Mouse (Mus musculus) limb, embryonic 15.5 days (tissue): ENCODE measurements around the gene Gsto2. TPM values are rescaled to one million over a fixed set of nuclear protein-coding genes. Genes with fewer than 3 reads are reported as not detected.

Source experiments
- ATAC-seq: fragments of 200-750 bp; cut with Nextera tagmentation; 2 replicates; pipeline ENCODE4 v1.8.0; 2017; ENCODE audit warnings: low read depth, moderate TSS enrichment; ENCODE audit not compliant: insufficient number of reproducible peaks, low FRiP score, low TSS enrichment
- H3K27ac ChIP-seq: fragments of 300-500 bp; sonication (generic); 2 replicates; pipeline ENCODE4 v1.5.1; 2015; ENCODE audit warnings: moderate library complexity, mild to moderate bottlenecking, inconsistent platforms
- H3K27me3 ChIP-seq: fragments of 300-500 bp; sonication (generic); 2 replicates; pipeline ENCODE4 v1.6.1; 2015; ENCODE audit warnings: inconsistent platforms
- H3K36me3 ChIP-seq: fragments of 300-500 bp; sonication (generic); 2 replicates; pipeline ENCODE4 v1.6.1; 2015; ENCODE audit warnings: inconsistent platforms
- H3K4me1 ChIP-seq: fragments of 300-500 bp; sonication (generic); 2 replicates; pipeline ENCODE4 v1.6.1; 2015; ENCODE audit warnings: inconsistent platforms
- H3K4me2 ChIP-seq: fragments of 300-500 bp; sonication (generic); 2 replicates; pipeline ENCODE4 v1.6.1; 2015; ENCODE audit warnings: mild to moderate bottlenecking, inconsistent platforms
- H3K4me3 ChIP-seq: fragments of 300-500 bp; sonication (generic); 2 replicates; pipeline ENCODE4 v1.5.1; 2015; ENCODE audit warnings: mild to moderate bottlenecking, inconsistent platforms
- H3K9ac ChIP-seq: fragments of 300-500 bp; sonication (generic); 2 replicates; pipeline ENCODE4 v1.6.1; 2015; ENCODE audit warnings: inconsistent platforms
- H3K9me3 ChIP-seq: fragments of 300-500 bp; sonication (generic); 2 replicates; pipeline ENCODE4 v1.6.1; 2016; ENCODE audit warnings: inconsistent platforms
- WGBS: fragments of 180-500 bp; shearing (Covaris S2); methylation state at CpG from one replicate; pipeline ENCODE4 v1.1.7; 2015; 5-methylcytosine and 5-hydroxymethylcytosine counted together
- polyA plus RNA-seq: library from polyadenylated mRNA; unstranded; fragments of >200 nt; fragmentation: Nextera tagmentation; extraction: Ambion mirVana; gene quantifications from 2 replicates; pipeline ENCODE4 v1.2.1, GENCODE M21; 2015

Gene Gsto2
- polyA plus RNA-seq, 1 experiment from 2014 or later: 1.1 TPM

- no peaks in the 10 kb centered on the region for H3K27me3 ChIP-seq
- H3K4me2 ChIP-seq: no peak overlapping the region
- ATAC-seq: no peak
- no peaks in the 10 kb centered on the region for H3K9me3 ChIP-seq
- H3K9ac ChIP-seq: no peak overlapping the region
- no peak overlapping the region for H3K27ac ChIP-seq
- H3K36me3 ChIP-seq: peaks cover 12% of the 10 kb centered on the region; the same call in 1 of the 2 replicates
- peaks cover 43% of the 10 kb centered on the region for H3K4me1 ChIP-seq
- 92% methylated on average over 4 of the region's 4 CpGs for WGBS
- H3K4me3 ChIP-seq: no peak overlapping the region
These were observed 48.9 kb downstream of the Gsto2 start for GRCm38 (mm10) chr19:47914191-47914590.

GRCm38 (mm10) chr19:47915251-47915650 lies 49.9 kb downstream of the Gsto2 start:
- Histone ChIP-seq H3K4me2 (no peak overlapping the region), H3K27me3 (no peaks in the 10 kb centered on the region), H3K9me3 (no peaks in the 10 kb centered on the region), H3K9ac (no peak overlapping the region), H3K27ac (no peak overlapping the region), H3K36me3 (peaks cover 12% of the 10 kb centered on the region; the same call in 1 of the 2 replicates), H3K4me1 (peaks cover 39% of the 10 kb centered on the region), H3K4me3 (no peak overlapping the region)
- 78% methylated on average over 4 of the region's 4 CpGs for WGBS
- no peak for ATAC-seq

GRCm38 (mm10) chr19:47917396-47917795 lies 52.1 kb downstream of the Gsto2 start:
- H3K9me3 ChIP-seq: no peaks in the 10 kb centered on the region
- peak overlapping the region; percentile 68 for H3K4me2 ChIP-seq
- H3K4me1 ChIP-seq: peaks cover 30% of the 10 kb centered on the region
- no peak overlapping the region for H3K27ac ChIP-seq
- ATAC-seq: no peak
- no peaks in the 10 kb centered on the region for H3K27me3 ChIP-seq
- H3K36me3 ChIP-seq: no peaks in the 10 kb centered on the region
- H3K9ac ChIP-seq: no peak overlapping the region
- peak overlapping the region; percentile 70 for H3K4me3 ChIP-seq
- 21% methylated on average over 4 of the region's 4 CpGs for WGBS

- Histone ChIP-seq H3K27ac (peak overlapping the region; percentile 98), H3K36me3 (no peaks in the 10 kb centered on the region), H3K9me3 (no peaks in the 10 kb centered on the region), H3K27me3 (no peaks in the 10 kb centered on the region), H3K9ac (0 out of 2 replicates have a peak overlapping the region, but pooled peaks have one; percentile 68), H3K4me3 (peak overlapping the region; percentile 70), H3K4me2 (peak overlapping the region; percentile 68), H3K4me1 (peaks cover 30% of the 10 kb centered on the region)
- WGBS: 10% methylated on average over 9 of the region's 9 CpGs
- no peak for ATAC-seq
These were observed 52.7 kb downstream of the Gsto2 start for GRCm38 (mm10) chr19:47918016-47918415.

GRCm38 (mm10) chr19:47918455-47919101 lies 53.2 kb downstream of the Gsto2 start:
- peak overlapping the region; percentile 68 for H3K4me2 ChIP-seq
- H3K9ac ChIP-seq: peak overlapping the region; percentile 68
- H3K4me3 ChIP-seq: peak overlapping the region; percentile 70
- H3K27me3 ChIP-seq: no peaks in the 10 kb centered on the region
- H3K4me1 ChIP-seq: peaks cover 30% of the 10 kb centered on the region
- H3K9me3 ChIP-seq: no peaks in the 10 kb centered on the region
- peak overlapping the region; percentile 98 for H3K27ac ChIP-seq
- no peak for ATAC-seq
- H3K36me3 ChIP-seq: no peaks in the 10 kb centered on the region
- WGBS: under 1% methylated on average over 29 of the region's 29 CpGs

GRCm38 (mm10) chr19:47919126-47919965 lies 54.0 kb downstream of the Gsto2 start, which contains the start of the genes Cfap43 and Itprip:
Gene Cfap43, minus strand, starts transcription at chr19:47919287.
Gene Itprip, minus strand, starts transcription at chr19:47919299.
- ATAC-seq: peak; percentile 81
- H3K27ac ChIP-seq: peak within 1 kb of the TSS; percentile 98
- WGBS: under 1% methylated on average over 47 of the region's 48 CpGs

GRCm38 (mm10) chr19:47919966-47920375 lies 54.6 kb downstream of the Gsto2 start:
- no peaks in the 10 kb centered on the region for H3K27me3 ChIP-seq
- under 1% methylated on average over 8 of the region's 8 CpGs for WGBS
- 0 out of 2 replicates have a peak, but pooled peaks have one; percentile 11 for ATAC-seq
- H3K36me3 ChIP-seq: no peaks in the 10 kb centered on the region
- peak overlapping the region; percentile 98 for H3K27ac ChIP-seq
- H3K4me2 ChIP-seq: peak overlapping the region; percentile 68
- H3K9ac ChIP-seq: no peak overlapping the region; the same call in 1 of the 2 replicates
- H3K4me3 ChIP-seq: peak overlapping the region; percentile 70
- H3K9me3 ChIP-seq: no peaks in the 10 kb centered on the region
- peaks cover 30% of the 10 kb centered on the region for H3K4me1 ChIP-seq

More at GRCm38 (mm10) chr19:47919126-47919965, 54.0 kb downstream of the Gsto2 start, which contains the start of the genes Cfap43 and Itprip:
- Histone ChIP-seq H3K4me3 (peak within 1 kb of the TSS; percentile 70), H3K27me3 (no peaks in the 10 kb centered on the region), H3K9me3 (no peaks in the 10 kb centered on the region), H3K36me3 (no peaks in the 10 kb centered on the region), H3K9ac (peak within 1 kb of the TSS; percentile 68), H3K4me1 (peaks cover 30% of the 10 kb centered on the region), H3K4me2 (peak within 1 kb of the TSS; percentile 68)

- ATAC-seq: no peak
- WGBS: 83% methylated on average over 7 of the region's 7 CpGs
- no peak overlapping the region for H3K9ac ChIP-seq
- no peak overlapping the region for H3K27ac ChIP-seq
- H3K36me3 ChIP-seq: no peaks in the 10 kb centered on the region
- H3K4me1 ChIP-seq: peaks cover 9% of the 10 kb centered on the region; the same call in 1 of the 2 replicates
- H3K4me3 ChIP-seq: no peak overlapping the region
- no peaks in the 10 kb centered on the region for H3K9me3 ChIP-seq
- H3K4me2 ChIP-seq: no peak overlapping the region
- no peaks in the 10 kb centered on the region for H3K27me3 ChIP-seq
These were observed 60.5 kb downstream of the Gsto2 start for GRCm38 (mm10) chr19:47925819-47926218.

GRCm38 (mm10) chr19:47927032-47927431 lies 61.7 kb downstream of the Gsto2 start:
- H3K36me3 ChIP-seq: no peaks in the 10 kb centered on the region
- H3K27me3 ChIP-seq: no peaks in the 10 kb centered on the region
- no peak for ATAC-seq
- H3K4me2 ChIP-seq: no peak overlapping the region
- peaks cover 13% of the 10 kb centered on the region; the same call in 1 of the 2 replicates for H3K4me1 ChIP-seq
- H3K4me3 ChIP-seq: no peak overlapping the region
- H3K27ac ChIP-seq: no peak overlapping the region
- WGBS: 91% methylated on average over 2 of the region's 2 CpGs
- H3K9ac ChIP-seq: no peak overlapping the region
- no peaks in the 10 kb centered on the region for H3K9me3 ChIP-seq

- Histone ChIP-seq H3K4me1 (peaks cover 14% of the 10 kb centered on the region; the same call in 1 of the 2 replicates), H3K4me3 (no peak overlapping the region), H3K9me3 (no peaks in the 10 kb centered on the region), H3K4me2 (no peak overlapping the region), H3K27me3 (no peaks in the 10 kb centered on the region), H3K27ac (no peak overlapping the region; the same call in 1 of the 2 replicates), H3K9ac (no peak overlapping the region), H3K36me3 (no peaks in the 10 kb centered on the region)
- no peak for ATAC-seq
- 55% methylated on average over 4 of the region's 4 CpGs for WGBS
These were observed 63.7 kb downstream of the Gsto2 start for GRCm38 (mm10) chr19:47929043-47929442.

- 0 out of 2 replicates have a peak, but pooled peaks have one; percentile 48 for ATAC-seq
- Histone ChIP-seq H3K27me3 (no peaks in the 10 kb centered on the region), H3K4me2 (no peak overlapping the region), H3K4me1 (peaks cover 14% of the 10 kb centered on the region; the same call in 1 of the 2 replicates), H3K27ac (no peak overlapping the region), H3K4me3 (no peak overlapping the region), H3K36me3 (no peaks in the 10 kb centered on the region), H3K9ac (no peak overlapping the region), H3K9me3 (no peaks in the 10 kb centered on the region)
- 34% methylated on average over 7 of the region's 7 CpGs for WGBS
These were observed 66.8 kb downstream of the Gsto2 start for GRCm38 (mm10) chr19:47931982-47932638.
